Mouse (Mus musculus) retina, adult 2 months (tissue): ENCODE data around the gene Tmppe.

Experiments used
- DNase-seq: peaks from one replicate; pipeline ENCODE4 v3.0.0-alpha.2; 2012; ENCODE audit warnings: low read depth, low spot score

Tmppe gene

GRCm38 (mm10) chr9:114394677-114395076 lies 6.2 kb upstream of the Tmppe start:
- no peak for DNase-seq

GRCm38 (mm10) chr9:114395258-114395657 lies 5.6 kb upstream of the Tmppe start:
- DNase-seq = no peak

- no peak for DNase-seq
Observed at GRCm38 (mm10) chr9:114399680-114400079, 1.2 kb upstream of the Tmppe start.

DNA sequence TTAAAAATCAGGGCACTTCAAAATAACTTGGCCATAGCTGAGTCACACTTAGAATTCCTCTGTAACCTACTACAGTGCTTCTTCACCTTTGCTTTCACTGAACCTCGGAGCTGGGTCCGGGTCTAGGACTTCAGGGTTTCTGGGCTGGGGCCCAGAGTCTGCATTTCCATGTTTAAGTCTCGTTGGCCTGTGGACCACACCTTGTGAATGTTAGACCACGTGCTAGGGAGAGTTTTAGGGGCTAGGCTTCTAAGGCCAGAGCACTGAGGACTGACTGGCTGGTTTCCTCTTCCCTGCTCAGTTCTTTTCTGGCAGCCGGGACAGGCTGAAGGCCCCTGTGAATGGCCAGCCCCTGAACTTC lies 337 bp upstream of the Tmppe start:
- no peak for DNase-seq

- DNase-seq = no peak
Observed at GRCm38 (mm10) chr9:114401685-114402080, 778 bp downstream of the Tmppe start.

DNA sequence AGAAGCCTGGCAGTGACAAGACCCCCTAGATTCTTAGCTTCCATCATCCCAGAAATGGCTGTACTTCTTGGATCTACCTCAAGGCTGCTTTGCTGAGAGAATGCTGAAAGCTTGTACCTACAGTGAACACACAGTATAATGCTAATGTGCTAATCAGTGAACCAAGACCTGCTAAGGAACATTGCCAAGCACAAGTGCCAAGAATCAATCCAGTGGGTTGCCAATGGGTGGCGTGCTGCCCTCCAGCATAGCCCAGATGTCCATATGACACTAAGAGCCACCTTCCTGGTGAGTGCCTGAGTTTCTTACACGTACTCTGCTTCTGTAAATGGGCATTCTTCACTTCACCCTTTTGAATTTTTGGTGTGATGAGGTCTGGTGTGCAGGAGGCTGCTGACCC lies 6.8 kb downstream of the Tmppe start:
- DNase-seq = no peak

DNA sequence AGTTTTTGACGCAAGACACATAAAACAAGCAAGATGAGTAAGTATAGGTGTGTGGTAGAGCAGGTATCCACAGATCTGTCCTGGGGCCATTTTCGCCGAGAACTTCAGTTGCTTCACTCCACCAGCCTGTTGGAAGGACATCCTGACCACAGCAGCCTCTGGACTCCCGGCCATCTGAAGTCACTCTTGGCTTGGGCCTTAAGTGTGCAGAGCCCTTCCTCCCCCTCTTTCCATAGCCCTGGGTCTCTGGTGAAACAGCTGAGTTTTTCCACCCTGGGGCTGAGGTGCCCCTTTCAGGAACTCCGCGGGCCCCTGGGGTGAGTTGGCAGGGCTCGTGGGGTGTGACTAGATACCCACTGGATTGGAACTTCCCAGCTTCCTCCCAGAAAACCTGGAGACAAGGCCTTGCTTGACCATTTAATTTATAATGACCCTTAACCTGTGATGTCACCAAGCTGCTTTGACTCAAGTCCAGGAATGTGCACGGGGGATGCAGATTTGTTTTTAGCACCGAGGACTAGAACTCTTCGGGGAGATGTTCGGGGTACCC lies 9.5 kb downstream of the Tmppe start:
- no peak for DNase-seq

- no peak for DNase-seq
Observed at GRCm38 (mm10) chr9:114411295-114411694, 10.4 kb downstream of the Tmppe start.

- DNase-seq = no peak
Observed at GRCm38 (mm10) chr9:114412406-114412805, 11.5 kb downstream of the Tmppe start.

DNA sequence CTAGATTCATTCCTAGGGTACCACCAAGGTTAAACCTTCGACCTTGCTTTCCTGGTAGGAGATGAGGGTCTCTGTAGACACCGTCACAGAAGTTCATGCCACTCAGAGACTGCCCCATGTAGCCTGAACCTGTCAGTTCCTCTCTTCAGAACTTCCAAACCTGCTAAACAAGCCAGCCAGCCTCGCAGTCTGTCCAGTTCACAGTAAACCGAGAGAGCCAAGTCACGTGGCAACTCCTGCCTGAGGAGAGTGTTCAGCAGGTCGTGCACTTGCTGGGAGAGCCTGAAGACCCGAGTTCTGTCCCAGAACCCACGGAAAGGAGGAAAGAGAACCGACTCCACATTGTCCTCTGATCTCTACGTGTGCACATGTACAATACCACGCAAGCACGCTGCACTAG lies 13.0 kb downstream of the Tmppe start:
- no peak for DNase-seq

GRCm38 (mm10) chr9:114415701-114416100 lies 14.8 kb downstream of the Tmppe start:
- DNase-seq = peak; percentile 33

GRCm38 (mm10) chr9:114416646-114417517 lies 16.0 kb downstream of the Tmppe start:
- no peak for DNase-seq

DNA sequence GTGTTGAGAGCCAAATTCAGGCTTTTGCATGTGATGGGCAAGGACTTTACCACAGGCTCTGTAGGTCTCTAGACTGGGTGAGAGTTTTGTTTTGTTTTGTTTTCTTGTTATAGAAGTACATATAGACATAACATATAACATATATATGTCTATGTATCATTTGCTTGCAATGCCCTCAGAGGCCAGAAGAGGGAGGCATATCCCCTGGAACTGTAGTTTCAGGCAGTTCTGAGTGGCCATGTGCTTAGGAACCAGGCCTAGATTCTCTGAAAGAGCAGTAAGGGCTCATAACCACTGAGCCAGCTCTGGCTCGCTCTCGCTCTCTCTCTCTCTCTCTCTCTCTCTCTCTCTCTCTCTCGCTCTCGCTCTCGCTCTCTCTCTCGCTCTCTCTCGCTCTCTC lies 17.3 kb downstream of the Tmppe start:
- DNase-seq = no peak

DNA sequence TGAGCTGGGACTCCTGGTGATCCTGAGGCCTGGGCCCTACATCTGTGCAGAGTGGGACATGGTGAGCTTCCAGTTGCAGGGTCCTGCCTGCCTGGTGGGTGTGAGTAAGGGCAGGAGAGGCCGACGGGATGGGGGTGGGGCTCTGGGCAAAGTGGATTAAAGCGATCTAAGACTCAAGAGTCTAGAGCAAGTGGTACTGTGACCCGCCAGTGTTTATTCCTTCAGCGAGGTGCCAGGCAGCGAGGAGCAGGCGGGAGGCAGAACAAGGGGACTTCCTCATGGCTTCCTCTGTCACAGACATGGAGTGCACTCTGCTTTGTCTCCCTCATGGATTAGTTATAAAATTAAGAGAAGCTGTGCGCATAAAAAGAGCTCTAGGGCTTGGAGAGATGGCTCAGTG lies 19.5 kb downstream of the Tmppe start:
- no peak for DNase-seq

DNA sequence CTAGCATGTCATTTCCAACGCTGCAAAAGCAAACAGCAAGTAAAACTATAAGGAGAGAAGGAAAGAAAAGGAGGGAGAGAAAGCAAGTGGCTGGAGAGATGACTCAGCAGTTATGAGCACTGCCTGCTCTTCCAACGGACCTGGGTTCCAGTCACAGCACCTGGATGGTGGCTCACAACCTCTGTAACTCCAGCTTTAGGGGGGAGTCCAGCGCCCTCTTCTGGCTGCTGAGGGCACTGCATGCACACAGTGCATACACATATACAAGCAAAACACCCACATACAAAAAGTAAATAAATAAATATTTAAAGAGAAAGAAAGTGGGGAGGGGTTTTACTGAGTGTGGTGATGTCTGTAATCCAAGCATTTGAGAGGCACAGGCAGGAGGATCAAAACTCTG lies 20.1 kb downstream of the Tmppe start:
- DNase-seq = no peak

DNA sequence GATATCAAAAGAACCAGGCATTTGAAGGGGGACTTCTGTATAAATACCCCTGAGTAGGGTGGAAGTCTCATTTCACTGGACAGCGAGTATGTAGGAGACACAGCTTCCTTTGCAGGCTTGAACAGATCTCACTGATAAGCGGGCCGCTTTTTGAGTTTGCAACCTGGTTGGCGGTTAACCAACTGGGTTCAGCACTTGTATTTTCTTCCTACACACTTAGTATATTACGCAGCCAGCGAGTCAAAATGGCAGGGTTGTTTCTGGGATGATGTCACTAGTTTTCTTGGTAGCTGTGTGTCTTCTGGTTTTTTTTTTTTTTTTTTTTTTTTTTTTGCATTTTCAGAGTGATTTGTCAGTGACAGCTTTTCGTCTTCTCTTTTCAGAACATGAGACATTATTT lies 20.9 kb downstream of the Tmppe start:
- no peak for DNase-seq

GRCm38 (mm10) chr9:114425576-114425975 lies 24.7 kb downstream of the Tmppe start:
- no peak for DNase-seq

GRCm38 (mm10) chr9:114426201-114426600 lies 25.3 kb downstream of the Tmppe start:
- DNase-seq = no peak

GRCm38 (mm10) chr9:114427425-114427824 lies 26.5 kb downstream of the Tmppe start:
- no peak for DNase-seq

DNA sequence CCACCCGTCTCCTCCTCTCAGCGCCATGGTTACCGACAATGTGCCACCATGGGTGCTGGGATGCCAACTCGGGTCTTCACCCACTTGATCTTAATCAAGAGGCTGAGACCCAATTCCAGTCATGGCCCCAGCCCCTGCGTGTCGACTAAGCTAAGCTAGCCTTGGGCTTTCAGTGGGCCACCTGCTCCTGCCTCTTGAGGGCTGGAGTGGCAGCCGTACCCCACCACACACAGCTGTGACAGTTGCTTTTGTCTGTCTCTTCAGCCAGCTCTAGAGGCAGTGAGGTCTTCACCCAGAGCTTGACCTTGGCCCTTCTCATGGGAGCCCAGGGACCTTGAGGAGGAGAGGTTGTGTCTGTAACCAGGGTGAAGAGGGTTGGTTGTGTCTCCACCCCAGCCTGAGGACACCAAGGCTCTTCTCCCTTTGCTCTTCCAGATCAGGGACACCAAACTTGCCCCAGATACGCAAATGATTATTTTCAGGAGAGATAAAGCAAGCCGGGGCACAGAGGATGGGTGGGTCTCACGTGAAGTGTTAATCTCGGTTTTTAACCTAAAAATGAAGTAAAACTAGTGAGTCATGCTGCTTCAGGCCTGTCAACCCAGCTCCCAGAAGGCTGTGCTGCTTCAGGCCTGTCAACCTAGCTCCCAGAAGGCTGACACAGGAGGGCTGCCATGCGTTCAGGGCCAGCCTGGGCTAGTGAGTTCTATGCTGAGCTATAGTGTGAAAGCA lies 27.4 kb downstream of the Tmppe start:
- DNase-seq = no peak

DNA sequence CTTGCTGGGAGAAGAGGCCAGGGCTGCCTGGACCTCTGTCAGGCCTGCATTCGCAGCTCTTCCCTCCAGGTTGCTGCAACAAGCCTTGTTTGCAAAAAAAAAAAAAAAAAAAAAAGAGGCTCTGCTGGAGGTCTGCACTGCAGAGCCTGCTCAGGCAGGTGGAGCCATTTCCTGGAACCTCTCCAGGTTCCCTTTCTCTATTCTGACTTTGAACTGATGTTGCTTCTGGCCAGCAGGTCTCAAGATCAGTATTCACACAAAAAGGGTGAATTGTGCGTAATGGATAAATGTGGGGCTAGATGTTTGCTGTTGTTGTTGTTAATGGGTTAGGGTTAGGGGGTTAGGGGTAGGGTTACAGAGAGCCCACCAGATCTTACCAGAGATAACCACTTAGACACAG lies 34.8 kb downstream of the Tmppe start:
- DNase-seq = no peak

DNA sequence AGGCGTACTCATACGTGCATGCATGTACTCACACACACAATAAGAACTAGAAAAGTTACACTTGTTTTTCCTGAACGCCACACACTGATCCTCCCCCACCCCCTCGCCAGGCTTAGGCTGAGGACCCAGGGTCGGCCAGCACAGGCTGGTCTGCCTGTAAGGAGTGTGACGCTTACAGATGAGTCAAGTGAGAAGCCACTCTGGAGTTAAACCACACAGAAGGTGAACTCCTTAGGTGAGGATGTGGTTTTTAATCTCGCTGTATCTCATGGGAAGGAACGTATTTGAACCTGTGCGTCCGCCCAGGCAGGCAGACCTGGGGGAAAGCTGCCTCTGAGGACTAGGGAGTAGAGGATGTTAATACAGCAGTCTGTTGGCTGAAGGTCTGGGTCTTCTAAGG lies 39.6 kb downstream of the Tmppe start:
- DNase-seq = no peak

DNA sequence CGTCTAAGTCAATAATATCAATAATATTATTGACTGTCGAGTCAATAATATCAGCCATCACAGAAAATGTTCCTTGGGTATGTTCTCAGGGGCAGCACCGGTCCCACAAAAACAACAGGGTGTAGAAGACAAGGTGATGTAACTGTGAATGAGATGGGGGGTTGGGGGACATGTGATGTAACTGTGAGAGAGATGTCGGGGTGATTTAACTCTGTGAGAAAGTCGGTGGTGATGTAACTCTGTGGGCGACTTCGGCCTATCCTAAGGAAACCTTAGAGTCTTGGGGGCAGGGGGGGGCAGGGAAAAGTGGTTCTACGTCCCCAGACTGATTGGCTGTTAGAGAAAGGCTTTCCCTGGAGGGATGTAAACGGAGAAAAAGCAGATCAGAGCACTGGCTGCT lies 41.3 kb downstream of the Tmppe start:
- DNase-seq = no peak
